Mouse (Mus musculus): ENCODE data around the gene Serpina3i. TPM values are rescaled to one million over a fixed set of nuclear protein-coding genes. Genes with fewer than 3 reads are reported as not detected.
"Not testable (repeated sequence)": the region's sequence is repeated elsewhere in the genome, so short reads cannot be mapped to it uniquely, and the experiment has no call there.

The Serpina3i gene
- not detected in 2 replicates for polyA plus RNA-seq (2012; ENCODE audit: insufficient read depth, insufficient read length, low replicate concordance, missing spikeins)

DNA sequence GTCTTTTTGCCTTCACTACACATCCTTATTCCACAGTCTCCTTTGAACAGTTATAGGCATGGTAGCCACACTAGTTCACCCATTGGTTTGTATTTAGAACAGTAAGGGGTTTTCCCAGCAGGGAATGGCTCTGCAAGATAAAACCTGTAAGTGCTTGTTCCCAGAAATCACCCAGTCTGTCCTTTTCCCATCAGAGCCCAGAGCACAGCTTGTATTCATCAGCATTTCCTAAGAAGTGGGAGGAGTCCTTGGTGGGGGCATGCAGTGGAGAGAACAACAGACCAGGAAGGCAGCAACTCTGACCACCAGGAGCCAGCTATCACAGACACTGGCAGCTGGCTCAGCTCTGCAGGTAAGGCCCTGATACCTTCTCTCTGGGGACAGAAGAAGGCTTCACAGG lies at the start of gene Serpina3i:
TSS of gene Serpina3i (plus strand) at position 260 of the 400 bp plus-strand sequence.
- no peak within 1 kb of the TSS for H3K4me3 ChIP-seq (ENCODE audit: insufficient read depth, low read depth, low read length)
- TF ChIP-seq POLR2A (IDR thresholded peaks at IDR 0.05; ENCODE audit: insufficient read depth, low read depth, low read length) = no peak
- no peak for TF ChIP-seq CTCF (IDR thresholded peaks at IDR 0.05; ENCODE audit: insufficient read depth, low read depth, low read length)
- H3K4me1 ChIP-seq (ENCODE audit: control insufficient read depth, insufficient read depth, low read length) = no peaks in the 10 kb centered on the region
- H3K27ac ChIP-seq (ENCODE audit: insufficient read depth, low read depth, low read length) = no peak within 1 kb of the TSS

GRCm38 (mm10) chr12:104213689-104214444 lies 49.1 kb upstream of the Serpina3i start:
- Histone ChIP-seq H3K4me1 (ENCODE audit: control insufficient read depth, insufficient read depth, low read length) (no peaks in the 10 kb centered on the region), H3K4me3 (ENCODE audit: insufficient read depth, low read depth, low read length) (no peak overlapping the region), H3K27ac (ENCODE audit: insufficient read depth, low read depth, low read length) (no peak overlapping the region)
- 74% methylated on average over 2 of the region's 2 CpGs for WGBS
- TF ChIP-seq POLR2A (IDR thresholded peaks at IDR 0.05; ENCODE audit: insufficient read depth, low read depth, low read length) (no peak), CTCF (IDR thresholded peaks at IDR 0.05; ENCODE audit: insufficient read depth, low read depth, low read length) (no peak)

- H3K4me1 ChIP-seq (ENCODE audit: control insufficient read depth, insufficient read depth, low read length) = no peaks in the 10 kb centered on the region
- WGBS = 85% methylated on average over 1 of the region's 1 CpGs
- no peak within 1 kb of the TSS for H3K4me3 ChIP-seq (ENCODE audit: insufficient read depth, low read depth, low read length)
- TF ChIP-seq CTCF (IDR thresholded peaks at IDR 0.05; ENCODE audit: insufficient read depth, low read depth, low read length) (no peak), POLR2A (IDR thresholded peaks at IDR 0.05; ENCODE audit: insufficient read depth, low read depth, low read length) (no peak)
- no peak within 1 kb of the TSS for H3K27ac ChIP-seq (ENCODE audit: insufficient read depth, low read depth, low read length)
These were observed 48.5 kb upstream of the Serpina3i start, which contains the start of gene Serpina3f for GRCm38 (mm10) chr12:104214445-104214753. Gene Serpina3f (plus strand): TSS chr12:104214544.

- 93% methylated on average over 1 of the region's 1 CpGs for WGBS
- TF ChIP-seq POLR2A (IDR thresholded peaks at IDR 0.05; ENCODE audit: insufficient read depth, low read depth, low read length) = no peak
- no peak for TF ChIP-seq CTCF (IDR thresholded peaks at IDR 0.05; ENCODE audit: insufficient read depth, low read depth, low read length)
These were observed 47.7 kb upstream of the Serpina3i start for GRCm38 (mm10) chr12:104215249-104215648.

DNA sequence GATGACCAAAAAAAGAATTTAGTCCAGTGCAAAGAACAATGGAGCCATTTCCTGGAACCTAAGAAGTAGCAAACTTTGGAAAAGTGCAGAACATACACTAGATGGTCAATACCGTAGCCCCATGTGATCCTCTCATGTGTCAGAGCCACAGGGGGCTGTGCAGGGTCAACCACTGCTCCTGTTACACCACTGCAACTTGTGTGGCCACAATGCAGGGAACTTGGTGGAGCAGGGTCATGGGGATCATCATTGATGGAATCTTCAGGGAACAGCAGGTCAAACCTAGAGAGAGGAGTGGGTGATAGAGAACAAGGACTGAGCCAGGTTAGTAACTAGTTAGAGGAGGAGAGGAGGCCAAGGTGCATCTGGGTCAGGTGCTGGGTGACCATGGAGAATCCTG lies 41.3 kb upstream of the Serpina3i start:
- TF ChIP-seq CTCF (IDR thresholded peaks at IDR 0.05; ENCODE audit: insufficient read depth, low read depth, low read length) (no peak), POLR2A (IDR thresholded peaks at IDR 0.05; ENCODE audit: insufficient read depth, low read depth, low read length) (no peak)
- WGBS = 90% methylated on average over 1 of the region's 1 CpGs
- no peak overlapping the region for H3K27ac ChIP-seq (ENCODE audit: insufficient read depth, low read depth, low read length)
- H3K4me1 ChIP-seq (ENCODE audit: control insufficient read depth, insufficient read depth, low read length) = no peaks in the 10 kb centered on the region
- no peak overlapping the region for H3K4me3 ChIP-seq (ENCODE audit: insufficient read depth, low read depth, low read length)

More at GRCm38 (mm10) chr12:104215249-104215648, 47.7 kb upstream of the Serpina3i start:
- Histone ChIP-seq H3K27ac (ENCODE audit: insufficient read depth, low read depth, low read length) (no peak overlapping the region), H3K4me3 (ENCODE audit: insufficient read depth, low read depth, low read length) (no peak overlapping the region), H3K4me1 (ENCODE audit: control insufficient read depth, insufficient read depth, low read length) (no peaks in the 10 kb centered on the region)

DNA sequence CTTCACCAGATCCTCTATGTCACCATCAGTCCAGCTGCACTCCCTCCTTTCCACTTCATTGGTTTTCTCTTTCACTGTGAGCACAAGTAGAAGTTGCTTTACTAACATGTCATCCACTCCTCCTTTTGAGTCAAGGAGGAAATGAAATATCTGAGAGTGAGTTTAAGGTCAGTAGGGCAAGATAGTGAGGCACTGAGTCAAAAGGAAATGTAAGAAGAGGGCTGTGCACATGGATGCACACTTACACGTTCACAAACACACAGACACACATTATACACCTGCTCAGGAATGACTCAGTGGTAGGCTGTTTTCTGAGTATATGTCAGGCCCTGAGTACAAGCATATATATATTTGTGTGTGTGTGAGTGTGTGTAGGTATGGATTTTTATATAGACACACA lies 39.2 kb upstream of the Serpina3i start:
- 84% methylated on average over 1 of the region's 1 CpGs for WGBS
- H3K4me1 ChIP-seq (ENCODE audit: control insufficient read depth, insufficient read depth, low read length) = no peaks in the 10 kb centered on the region
- no peak overlapping the region for H3K27ac ChIP-seq (ENCODE audit: insufficient read depth, low read depth, low read length)
- TF ChIP-seq CTCF (IDR thresholded peaks at IDR 0.05; ENCODE audit: insufficient read depth, low read depth, low read length) (no peak), POLR2A (IDR thresholded peaks at IDR 0.05; ENCODE audit: insufficient read depth, low read depth, low read length) (no peak)
- H3K4me3 ChIP-seq (ENCODE audit: insufficient read depth, low read depth, low read length) = no peak overlapping the region

DNA sequence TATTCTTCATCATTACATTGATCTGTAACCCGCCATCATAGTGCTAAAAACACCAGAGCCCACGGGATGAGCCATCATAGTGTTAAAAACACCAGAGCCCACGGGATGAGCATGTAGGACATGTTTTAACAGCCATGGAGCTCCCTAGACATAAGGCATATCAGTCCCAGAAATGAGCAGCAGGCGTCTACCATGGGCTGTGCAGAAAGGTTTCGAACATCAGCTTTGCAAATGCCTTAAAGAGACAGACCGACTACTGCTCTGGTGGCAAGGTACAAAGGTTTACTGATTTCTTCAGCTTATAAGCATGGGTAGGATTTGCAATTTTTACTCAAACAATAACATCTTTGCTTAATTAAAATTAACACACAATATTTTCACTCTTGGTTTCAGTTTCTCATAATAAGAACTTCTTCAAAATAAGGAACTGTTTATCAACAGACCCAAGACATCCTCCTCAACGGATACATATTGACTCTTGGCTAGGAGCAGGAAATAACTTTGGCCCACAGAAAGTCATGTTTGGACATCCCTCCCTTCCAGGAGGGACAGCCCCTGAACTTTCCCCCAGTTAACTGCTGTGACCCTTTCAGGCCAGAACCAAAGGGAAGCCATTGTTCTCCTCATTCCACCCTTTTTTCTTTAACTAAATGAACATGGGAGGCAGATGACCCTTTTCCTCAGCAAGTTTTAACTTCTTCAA lies 38.2 kb upstream of the Serpina3i start:
- no peak overlapping the region for H3K4me3 ChIP-seq (ENCODE audit: insufficient read depth, low read depth, low read length)
- no peak overlapping the region for H3K27ac ChIP-seq (ENCODE audit: insufficient read depth, low read depth, low read length)
- TF ChIP-seq POLR2A (IDR thresholded peaks at IDR 0.05; ENCODE audit: insufficient read depth, low read depth, low read length) (no peak), CTCF (IDR thresholded peaks at IDR 0.05; ENCODE audit: insufficient read depth, low read depth, low read length) (no peak)
- WGBS = 69% methylated on average over 7 of the region's 7 CpGs
- H3K4me1 ChIP-seq (ENCODE audit: control insufficient read depth, insufficient read depth, low read length) = no peaks in the 10 kb centered on the region

DNA sequence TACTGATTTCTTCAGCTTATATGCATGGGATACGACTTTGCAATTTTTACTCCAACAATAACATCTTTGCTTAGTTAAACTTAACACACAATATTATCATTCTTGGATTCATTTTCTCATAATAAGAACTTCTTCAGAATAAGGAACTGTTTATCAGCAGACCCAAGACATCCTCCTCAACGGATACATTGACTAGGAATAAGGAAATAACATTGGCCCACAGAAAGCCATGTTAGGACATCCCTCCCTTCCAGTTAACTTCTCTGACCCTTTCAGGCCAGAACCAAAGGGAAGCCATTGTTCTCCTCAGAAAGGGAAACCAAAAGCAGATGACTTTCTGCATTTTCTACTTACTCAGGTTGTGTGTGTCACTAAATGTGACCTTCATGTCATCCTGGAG lies 32.2 kb upstream of the Serpina3i start:
- TF ChIP-seq CTCF (IDR thresholded peaks at IDR 0.05; ENCODE audit: insufficient read depth, low read depth, low read length) = no peak
- TF ChIP-seq POLR2A (IDR thresholded peaks at IDR 0.05; ENCODE audit: insufficient read depth, low read depth, low read length) = no peak
- Histone ChIP-seq H3K4me1 (ENCODE audit: control insufficient read depth, insufficient read depth, low read length) (no peaks in the 10 kb centered on the region), H3K4me3 (ENCODE audit: insufficient read depth, low read depth, low read length) (no peak overlapping the region), H3K27ac (ENCODE audit: insufficient read depth, low read depth, low read length) (no peak overlapping the region)
- 77% methylated on average over 2 of the region's 2 CpGs for WGBS

- TF ChIP-seq POLR2A (IDR thresholded peaks at IDR 0.05; ENCODE audit: insufficient read depth, low read depth, low read length) (no peak), CTCF (IDR thresholded peaks at IDR 0.05; ENCODE audit: insufficient read depth, low read depth, low read length) (no peak)
- Histone ChIP-seq H3K27ac (ENCODE audit: insufficient read depth, low read depth, low read length) (no peak within 1 kb of the TSS), H3K4me3 (ENCODE audit: insufficient read depth, low read depth, low read length) (no peak within 1 kb of the TSS), H3K4me1 (ENCODE audit: control insufficient read depth, insufficient read depth, low read length) (peaks cover 2% of the 10 kb centered on the region; the same call in 1 of the 2 replicates)
- WGBS = 74% methylated on average over 5 of the region's 5 CpGs
These were observed 27.0 kb upstream of the Serpina3i start, which contains the start of gene Serpina3g for GRCm38 (mm10) chr12:104235915-104236314. Gene Serpina3g (plus strand): TSS chr12:104236245.

- H3K4me1 ChIP-seq (ENCODE audit: control insufficient read depth, insufficient read depth, low read length); H3K4me3 ChIP-seq (ENCODE audit: insufficient read depth, low read depth, low read length); H3K27ac ChIP-seq (ENCODE audit: insufficient read depth, low read depth, low read length): not testable (repeated sequence)
- 90% methylated on average over 1 of the region's 1 CpGs for WGBS
These were observed 24.9 kb upstream of the Serpina3i start for GRCm38 (mm10) chr12:104238048-104238447.

All from olfactory bulb, adult 2 months (tissue).